Comparison of ENCODE assay signal across 11 mouse cellular contexts in genomic region chr1:85687346-85687745, GRCm38 (mm10). TPM values are rescaled to one million over a fixed set of nuclear protein-coding genes. Genes with fewer than 3 reads are reported as not detected.
DNase-seq lines count a peak whose midpoint lies in the region; ATAC-seq lines count a peak whose summit lies in the region.
"Had no signal": no experiment of that assay in that cellular context is flagged by ENCODE, and none has a peak within 500 bp of the region (broad histone marks: within the 10 kb centered on the region; RNA-seq: fewer than 3 reads in every experiment).

No protein-coding gene starts in this region.

- H3K27me3 ChIP-seq in megakaryocyte, embryonic 14.5 days (replicated peaks) = no peaks in the 10 kb centered on the region
- no peaks in the 10 kb centered on the region for H3K27me3 ChIP-seq in midbrain, embryonic 16.5 days (ENCODE audit: control insufficient read depth, insufficient read depth, low read depth, low read length)
- H3K27me3 ChIP-seq: embryonic facial prominence, embryonic 12.5 days; heart, embryonic 12.5 days; intestine, embryonic 15.5 days had no signal

- DNase-seq in CD8-positive naive resting alpha-beta T cell, adult 2 months (ENCODE audit: low read depth in 2 of 2, low spot score in 2 of 2) = peak; percentile 66 to 76
- DNase-seq in embryo, embryonic 10.5 days (ENCODE audit: low spot score) = peak; percentile 10
- peak; percentile 90 for DNase-seq in thymus, postnatal 0 days (ENCODE audit: low spot score)
- no peak for DNase-seq in layer of hippocampus, adult 18-20 months (ENCODE audit: low spot score in 2 of 2)
- DNase-seq in kidney, adult 11 months = no peak
- DNase-seq: forebrain, postnatal 0 days had no signal

- H3K27ac ChIP-seq in midbrain, embryonic 16.5 days (ENCODE audit: low read length) = no peak overlapping the region
- H3K27ac ChIP-seq: embryonic facial prominence, embryonic 12.5 days; intestine, embryonic 15.5 days had no signal

- peaks cover 36% of the 10 kb centered on the region for H3K36me3 ChIP-seq in megakaryocyte, embryonic 14.5 days (replicated peaks; ENCODE audit: low read length)
- H3K36me3 ChIP-seq in midbrain, embryonic 16.5 days (ENCODE audit: control insufficient read depth, insufficient read depth, low read length) = no peaks in the 10 kb centered on the region
- H3K36me3 ChIP-seq: embryonic facial prominence, embryonic 12.5 days; heart, embryonic 12.5 days; intestine, embryonic 15.5 days had no signal

- no peak overlapping the region for H3K4me2 ChIP-seq in midbrain, embryonic 16.5 days (ENCODE audit: low read length)
- H3K4me2 ChIP-seq: embryonic facial prominence, embryonic 12.5 days; heart, embryonic 12.5 days; intestine, embryonic 15.5 days had no signal

- H3K4me3 ChIP-seq in megakaryocyte, embryonic 14.5 days (replicated peaks) = peak overlapping the region; percentile 21
- H3K4me3 ChIP-seq in midbrain, embryonic 16.5 days (ENCODE audit: low read depth, low read length) = no peak overlapping the region
- H3K4me3 ChIP-seq: embryonic facial prominence, embryonic 12.5 days; heart, embryonic 12.5 days; intestine, embryonic 15.5 days had no signal

- ATAC-seq in midbrain, embryonic 16.5 days = no peak
- ATAC-seq: forebrain, postnatal 0 days; intestine, embryonic 15.5 days had no signal

- 0 out of 2 replicates have a peak, but pooled peaks cover 3% of the 10 kb centered on the region for H3K9me3 ChIP-seq in megakaryocyte, embryonic 14.5 days
- no peaks in the 10 kb centered on the region for H3K9me3 ChIP-seq in midbrain, embryonic 16.5 days (replicated peaks; ENCODE audit: control insufficient read depth, low read length, poor library complexity, severe bottlenecking)
- H3K9me3 ChIP-seq: embryonic facial prominence, embryonic 12.5 days; heart, embryonic 12.5 days; intestine, embryonic 15.5 days had no signal

- H3K4me1 ChIP-seq in megakaryocyte, embryonic 14.5 days = peaks cover 20% of the 10 kb centered on the region
- H3K4me1 ChIP-seq in midbrain, embryonic 16.5 days (ENCODE audit: control insufficient read depth, insufficient read depth, low read length) = no peaks in the 10 kb centered on the region
- H3K4me1 ChIP-seq: embryonic facial prominence, embryonic 12.5 days; intestine, embryonic 15.5 days had no signal

- 79% methylated on average over 5 of the region's 5 CpGs for WGBS in midbrain, embryonic 16.5 days

- H3K9ac ChIP-seq in midbrain, embryonic 16.5 days (ENCODE audit: low read depth, low read length) = no peak overlapping the region
- H3K9ac ChIP-seq: embryonic facial prominence, embryonic 12.5 days; forebrain, postnatal 0 days; heart, embryonic 12.5 days; intestine, embryonic 15.5 days had no signal

RNA-seq across cellular contexts. Expression of gene Sp100, which starts 37.6 kb away (rescaled TPM):
- polyA plus RNA-seq in megakaryocyte, embryonic 14.5 days (2012; ENCODE audit: insufficient read depth, low replicate concordance) = 8.0 TPM in 1 of 2 replicates, not detected in the other
- polyA plus RNA-seq in thymus, postnatal 0 days (2015; fragmentation: Nextera tagmentation; extraction: Ambion mirVana) = 118 and 129 TPM in 2 replicates
- 0.33 TPM in 1 of 2 replicates, not detected in the other for polyA plus RNA-seq in midbrain, embryonic 16.5 days (2015; fragmentation: Nextera tagmentation; extraction: Ambion mirVana)
- 1 to 10 TPM; 2.5 to 2.6 TPM for total RNA-seq in layer of hippocampus, adult 18-20 months (2021)

Comparison
In these comparisons a context has a peak if more than half of its experiments do, and no peak if none do; other contexts are left out.
1. DNase-seq: peak in CD8-positive naive resting alpha-beta T cell, adult 2 months (2 of 2), embryo, embryonic 10.5 days (single experiment) and thymus, postnatal 0 days (single experiment); none in layer of hippocampus, adult 18-20 months (0 of 2) and kidney, adult 11 months (single experiment).
2. RNA of gene Sp100, which starts 37.6 kb away (polyA plus RNA-seq): 118 to 129 TPM in thymus, postnatal 0 days; 8.0 TPM in megakaryocyte, embryonic 14.5 days and 0.33 TPM in midbrain, embryonic 16.5 days; every median in the first group is over 10 times any median in the second.